Mouse (Mus musculus) midbrain, embryonic 16.5 days (tissue): ENCODE data around the gene Wnt7b. TPM values are rescaled to one million over a fixed set of nuclear protein-coding genes. Genes with fewer than 3 reads are reported as not detected.

ENCODE experiments used
- ATAC-seq: fragments of 200-750 bp; cut with Nextera tagmentation; 2 replicates; pipeline ENCODE4 v1.8.0; 2017; ENCODE audit warnings: moderate TSS enrichment
- H3K27ac ChIP-seq: fragments of 300-500 bp; sonication (generic); 2 replicates; pipeline ENCODE4 v1.5.1; 2014; ENCODE audit warnings: mild to moderate bottlenecking, low read length, mixed read lengths
- H3K27me3 ChIP-seq: fragments of 300-500 bp; sonication (generic); 2 replicates; pipeline ENCODE4 v1.6.1; 2014; ENCODE audit warnings: low read depth, low read length, mixed read lengths; ENCODE audit not compliant: control insufficient read depth, insufficient read depth
- H3K36me3 ChIP-seq: fragments of 300-500 bp; sonication (generic); 2 replicates; pipeline ENCODE4 v1.6.1; 2014; ENCODE audit warnings: mild to moderate bottlenecking, low read length, moderate library complexity, mixed read lengths; ENCODE audit not compliant: control insufficient read depth, insufficient read depth
- H3K4me1 ChIP-seq: fragments of 300-500 bp; sonication (generic); 2 replicates; pipeline ENCODE4 v1.6.1; 2014; ENCODE audit warnings: mild to moderate bottlenecking, low read length, mixed read lengths; ENCODE audit not compliant: control insufficient read depth, insufficient read depth
- H3K4me2 ChIP-seq: fragments of 300-500 bp; sonication (generic); 2 replicates; pipeline ENCODE4 v1.6.1; 2014; ENCODE audit warnings: mild to moderate bottlenecking, low read length, mixed read lengths
- H3K4me3 ChIP-seq: fragments of 300-500 bp; sonication (generic); 2 replicates; pipeline ENCODE4 v1.5.1; 2014; ENCODE audit warnings: low read depth, mild to moderate bottlenecking, low read length, moderate library complexity, mixed read lengths
- H3K9ac ChIP-seq: fragments of 300-500 bp; sonication (generic); 2 replicates; pipeline ENCODE4 v1.6.1; 2014; ENCODE audit warnings: low read depth, low read length, mixed read lengths
- H3K9me3 ChIP-seq: fragments of 300-500 bp; sonication (generic); replicated peaks from 2 replicates; pipeline ENCODE4 v1.6.1; 2014; ENCODE audit warnings: mild to moderate bottlenecking, low read length, mixed read lengths; ENCODE audit not compliant: control insufficient read depth, poor library complexity, severe bottlenecking
- WGBS: fragments of 180-500 bp; shearing (Covaris S2); extraction: QIAGEN DNeasy Blood & Tissue Kit; methylation state at CpG from one replicate; pipeline ENCODE4 v1.1.7; 2014; 5-methylcytosine and 5-hydroxymethylcytosine counted together
- polyA plus RNA-seq: library from polyadenylated mRNA; unstranded; fragments of >200 nt; fragmentation: Nextera tagmentation; extraction: Ambion mirVana; gene quantifications from 2 replicates; pipeline ENCODE4 v1.2.1, GENCODE M21; 2015

Gene Wnt7b
- polyA plus RNA-seq, 1 experiment from 2014 or later, result 25.3 TPM

- WGBS, result 84% methylated on average over 5 of the region's 5 CpGs
- ATAC-seq, result no peak
- H3K27me3 ChIP-seq, result no peaks in the 10 kb centered on the region
- no peak overlapping the region for H3K4me3 ChIP-seq
- no peaks in the 10 kb centered on the region; the same call in 1 of the 2 replicates for H3K9me3 ChIP-seq
- no peak overlapping the region for H3K4me2 ChIP-seq
- no peak overlapping the region for H3K27ac ChIP-seq
- no peaks in the 10 kb centered on the region for H3K36me3 ChIP-seq
- H3K4me1 ChIP-seq, result peaks cover 4% of the 10 kb centered on the region; the same call in 1 of the 2 replicates
- no peak overlapping the region for H3K9ac ChIP-seq
Measured at GRCm38 (mm10) chr15:85564966-85565365, 17.3 kb downstream of the Wnt7b start.

GRCm38 (mm10) chr15:85564034-85564769 is 18.1 kb downstream of the Wnt7b start:
- no peaks in the 10 kb centered on the region for H3K36me3 ChIP-seq
- H3K27me3 ChIP-seq, result no peaks in the 10 kb centered on the region
- H3K9me3 ChIP-seq, result no peaks in the 10 kb centered on the region; the same call in 1 of the 2 replicates
- H3K9ac ChIP-seq, result no peak overlapping the region
- WGBS, result 83% methylated on average over 13 of the region's 13 CpGs
- no peak for ATAC-seq
- no peak overlapping the region for H3K4me3 ChIP-seq
- peaks cover 4% of the 10 kb centered on the region; the same call in 1 of the 2 replicates for H3K4me1 ChIP-seq
- H3K4me2 ChIP-seq, result no peak overlapping the region
- H3K27ac ChIP-seq, result no peak overlapping the region

GRCm38 (mm10) chr15:85561953-85562352 is 20.3 kb downstream of the Wnt7b start:
- ATAC-seq, result no peak
- H3K4me1 ChIP-seq, result peaks cover 4% of the 10 kb centered on the region; the same call in 1 of the 2 replicates
- H3K27ac ChIP-seq, result no peak overlapping the region
- no peak overlapping the region for H3K4me3 ChIP-seq
- 65% methylated on average over 12 of the region's 12 CpGs for WGBS
- no peaks in the 10 kb centered on the region for H3K27me3 ChIP-seq
- H3K9ac ChIP-seq, result no peak overlapping the region
- H3K9me3 ChIP-seq, result no peaks in the 10 kb centered on the region; the same call in 1 of the 2 replicates
- H3K4me2 ChIP-seq, result no peak overlapping the region
- H3K36me3 ChIP-seq, result no peaks in the 10 kb centered on the region

GRCm38 (mm10) chr15:85560830-85561229 is 21.4 kb downstream of the Wnt7b start:
- Histone ChIP-seq H3K4me3 (no peak overlapping the region), H3K4me2 (no peak overlapping the region), H3K4me1 (peaks cover 4% of the 10 kb centered on the region; the same call in 1 of the 2 replicates), H3K27ac (no peak overlapping the region), H3K27me3 (no peaks in the 10 kb centered on the region), H3K9ac (no peak overlapping the region), H3K9me3 (no peaks in the 10 kb centered on the region; the same call in 1 of the 2 replicates), H3K36me3 (no peaks in the 10 kb centered on the region)
- 84% methylated on average over 11 of the region's 11 CpGs for WGBS
- no peak for ATAC-seq

GRCm38 (mm10) chr15:85558840-85559540 is 23.3 kb downstream of the Wnt7b start:
- 90% methylated on average over 24 of the region's 25 CpGs for WGBS
- Histone ChIP-seq H3K4me2 (no peak overlapping the region), H3K36me3 (no peaks in the 10 kb centered on the region), H3K27me3 (no peaks in the 10 kb centered on the region), H3K9me3 (no peaks in the 10 kb centered on the region; the same call in 1 of the 2 replicates), H3K9ac (no peak overlapping the region), H3K4me3 (no peak overlapping the region), H3K4me1 (no peaks in the 10 kb centered on the region), H3K27ac (no peak overlapping the region)
- no peak for ATAC-seq

GRCm38 (mm10) chr15:85555799-85556198 is 26.5 kb downstream of the Wnt7b start:
- Histone ChIP-seq H3K4me2 (no peak overlapping the region), H3K27me3 (no peaks in the 10 kb centered on the region), H3K27ac (no peak overlapping the region), H3K36me3 (no peaks in the 10 kb centered on the region), H3K9ac (no peak overlapping the region), H3K4me1 (no peaks in the 10 kb centered on the region), H3K9me3 (no peaks in the 10 kb centered on the region), H3K4me3 (no peak overlapping the region)
- WGBS, result 65% methylated on average over 10 of the region's 10 CpGs
- ATAC-seq, result no peak

- 91% methylated on average over 11 of the region's 11 CpGs for WGBS
- H3K9ac ChIP-seq, result no peak overlapping the region
- H3K27ac ChIP-seq, result no peak overlapping the region
- no peak overlapping the region for H3K4me3 ChIP-seq
- no peak for ATAC-seq
- H3K36me3 ChIP-seq, result no peaks in the 10 kb centered on the region
- no peak overlapping the region for H3K4me2 ChIP-seq
- no peaks in the 10 kb centered on the region for H3K4me1 ChIP-seq
- H3K9me3 ChIP-seq, result no peaks in the 10 kb centered on the region
- H3K27me3 ChIP-seq, result no peaks in the 10 kb centered on the region
Measured at GRCm38 (mm10) chr15:85553421-85553820, 28.9 kb downstream of the Wnt7b start.

GRCm38 (mm10) chr15:85546500-85546899 is 35.8 kb downstream of the Wnt7b start:
- Histone ChIP-seq H3K27me3 (no peaks in the 10 kb centered on the region), H3K4me3 (no peak overlapping the region), H3K4me1 (no peaks in the 10 kb centered on the region), H3K4me2 (no peak overlapping the region), H3K36me3 (no peaks in the 10 kb centered on the region), H3K27ac (no peak overlapping the region), H3K9ac (no peak overlapping the region), H3K9me3 (no peaks in the 10 kb centered on the region)
- 85% methylated on average over 4 of the region's 4 CpGs for WGBS
- no peak for ATAC-seq

GRCm38 (mm10) chr15:85545369-85545768 is 36.9 kb downstream of the Wnt7b start:
- Histone ChIP-seq H3K4me2 (no peak overlapping the region), H3K4me1 (no peaks in the 10 kb centered on the region), H3K27ac (no peak overlapping the region), H3K4me3 (no peak overlapping the region), H3K9me3 (no peaks in the 10 kb centered on the region), H3K36me3 (no peaks in the 10 kb centered on the region), H3K9ac (no peak overlapping the region), H3K27me3 (no peaks in the 10 kb centered on the region)
- ATAC-seq, result no peak
- 84% methylated on average over 5 of the region's 5 CpGs for WGBS
